In the genomic region with DNA sequence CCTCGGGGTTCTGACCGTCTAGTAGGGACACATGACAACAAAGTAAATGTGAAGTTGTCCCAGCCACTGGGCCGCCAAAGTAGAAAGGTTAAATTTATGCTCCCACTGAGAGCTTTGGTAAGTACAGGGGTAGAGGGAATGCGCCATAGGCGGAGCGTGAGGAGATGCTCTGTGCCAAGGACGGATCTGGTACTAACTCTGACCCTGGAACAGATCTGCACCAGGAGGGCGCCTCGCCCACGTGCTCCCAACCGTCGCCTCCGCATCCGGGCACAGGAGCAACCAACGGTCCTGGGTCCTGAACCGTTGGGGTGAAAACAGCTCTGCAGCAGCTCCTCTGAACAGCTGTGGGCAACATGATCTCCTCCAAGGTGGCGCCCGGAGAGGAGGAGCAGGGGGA, we compare ENCODE assay signal across 18 mouse cellular contexts. TPM values are rescaled to one million over a fixed set of nuclear protein-coding genes. Genes with fewer than 3 reads are reported as not detected.
DNase-seq lines count a peak whose midpoint lies in the region; ATAC-seq and TF ChIP-seq lines count a peak whose summit lies in the region.
"Had no signal": no experiment of that assay in that cellular context is flagged by ENCODE, and none has a peak within 500 bp of the region (broad histone marks: within the 10 kb centered on the region; RNA-seq: fewer than 3 reads in every experiment).

A gene (plus strand): TSS at position 301 of the 400 bp plus-strand sequence.

- ATAC-seq in heart, embryonic 13.5 days (ENCODE audit: extremely low read depth, insufficient number of reproducible peaks, low FRiP score, low TSS enrichment): no peak
- 0 out of 2 replicates have a peak, but pooled peaks have one; percentile 19 for ATAC-seq in kidney, embryonic 16.5 days (ENCODE audit: low FRiP score, low TSS enrichment)
- ATAC-seq in limb, embryonic 12.5 days (ENCODE audit: insufficient number of reproducible peaks, insufficient read depth, low FRiP score, low TSS enrichment, low read depth): no peak
- ATAC-seq in forebrain, embryonic 15.5 days (replicated peaks): no peak
- ATAC-seq: Patski had no signal

- no peaks in the 10 kb centered on the region for H3K36me3 ChIP-seq in heart, embryonic 13.5 days
- no peaks in the 10 kb centered on the region for H3K36me3 ChIP-seq in heart, adult 2 months (ENCODE audit: control insufficient read depth, insufficient read depth, low read length)
- H3K36me3 ChIP-seq in kidney, embryonic 16.5 days (ENCODE audit: insufficient read depth, low read length): no peaks in the 10 kb centered on the region
- no peaks in the 10 kb centered on the region for H3K36me3 ChIP-seq in ES-E14 (ENCODE audit: control insufficient read depth, insufficient read depth, low read length, poor library complexity, severe bottlenecking)
- no peaks in the 10 kb centered on the region for H3K36me3 ChIP-seq in limb, embryonic 12.5 days
- no peaks in the 10 kb centered on the region for H3K36me3 ChIP-seq in forebrain, embryonic 15.5 days
- H3K36me3 ChIP-seq: neural tube, embryonic 12.5 days had no signal

- in situ Hi-C loops in ES-E14 (cut with MboI; ENCODE audit: low sequenced_read_pairs in 2 of 2, unreplicated experiment in 2 of 2): no loop called here

- H3K4me1 ChIP-seq in heart, embryonic 13.5 days: no peaks in the 10 kb centered on the region
- H3K4me1 ChIP-seq in heart, adult 2 months (ENCODE audit: control insufficient read depth, insufficient read depth, low read length): no peaks in the 10 kb centered on the region
- H3K4me1 ChIP-seq in kidney, embryonic 16.5 days (ENCODE audit: insufficient read depth, low read length): no peaks in the 10 kb centered on the region
- peaks cover 0 to 3% of the 10 kb centered on the region in 2 experiments; a peak in 1 of 4 replicates for H3K4me1 ChIP-seq in ES-E14 (ENCODE audit: control insufficient read depth in 2 of 2, insufficient read depth in 2 of 2, low read length in 2 of 2, poor library complexity in 1 of 2)
- no peaks in the 10 kb centered on the region for H3K4me1 ChIP-seq in limb, embryonic 12.5 days (replicated peaks)
- no peaks in the 10 kb centered on the region for H3K4me1 ChIP-seq in forebrain, embryonic 15.5 days
- H3K4me1 ChIP-seq: neural tube, embryonic 12.5 days had no signal

- intact Hi-C loops in heart, adult 2 months (cut with DNase I): no loop called here

- no peak for DNase-seq in heart, adult 2 months
- DNase-seq in kidney, adult 9 months: no peak
- DNase-seq in ES-E14 (ENCODE audit: low read depth, low spot score): no peak
- DNase-seq in adipocyte (ENCODE audit: low spot score): no peak
- DNase-seq: adrenal gland, postnatal 10 days; cerebellum, postnatal 14 days; lung, embryonic 14.5 days had no signal

- no peak for TF ChIP-seq POLR2A in heart, adult 2 months (IDR thresholded peaks at IDR 0.05; ENCODE audit: insufficient read depth, low read depth, low read length)

- 53% methylated on average over 18 of the region's 18 CpGs for WGBS in heart, embryonic 13.5 days
- 64% methylated on average over 18 of the region's 18 CpGs for WGBS in heart, adult 2 months
- WGBS in kidney, embryonic 16.5 days: 63% methylated on average over 18 of the region's 18 CpGs
- WGBS in limb, embryonic 12.5 days: 57% methylated on average over 18 of the region's 18 CpGs
- WGBS in forebrain, embryonic 15.5 days: 75% methylated on average over 18 of the region's 18 CpGs

- no peak within 1 kb of the TSS for H3K27ac ChIP-seq in heart, embryonic 13.5 days (replicated peaks)
- no peak within 1 kb of the TSS for H3K27ac ChIP-seq in heart, adult 2 months
- H3K27ac ChIP-seq in kidney, embryonic 16.5 days (ENCODE audit: low read length): no peak within 1 kb of the TSS
- H3K27ac ChIP-seq in ES-E14 (ENCODE audit: insufficient read depth, low read depth, low read length, poor library complexity, severe bottlenecking): no peak within 1 kb of the TSS
- H3K27ac ChIP-seq in limb, embryonic 12.5 days: no peak within 1 kb of the TSS
- H3K27ac ChIP-seq in forebrain, embryonic 15.5 days (replicated peaks): no peak within 1 kb of the TSS
- H3K27ac ChIP-seq: neural tube, embryonic 12.5 days had no signal

- no peak within 1 kb of the TSS for H3K9ac ChIP-seq in heart, embryonic 13.5 days
- H3K9ac ChIP-seq in heart, adult 2 months (ENCODE audit: low read depth, low read length): no peak within 1 kb of the TSS
- H3K9ac ChIP-seq in kidney, embryonic 16.5 days (replicated peaks; ENCODE audit: low read length): no peak within 1 kb of the TSS
- peak within 1 kb of the TSS; percentile 46 for H3K9ac ChIP-seq in ES-E14 (ENCODE audit: insufficient read depth, low read depth, low read length, poor library complexity, severe bottlenecking)
- H3K9ac ChIP-seq in limb, embryonic 12.5 days (replicated peaks): no peak within 1 kb of the TSS
- no peak within 1 kb of the TSS for H3K9ac ChIP-seq in forebrain, embryonic 15.5 days (replicated peaks)
- H3K9ac ChIP-seq: lung, embryonic 14.5 days; neural tube, embryonic 12.5 days had no signal

- H3K79me2 ChIP-seq in heart, adult 2 months (replicated peaks; ENCODE audit: control insufficient read depth, insufficient read depth, low read length): no peaks in the 10 kb centered on the region

- H3K4me3 ChIP-seq in heart, embryonic 13.5 days: peak within 1 kb of the TSS; percentile 31
- H3K4me3 ChIP-seq in heart, adult 2 months: no peak within 1 kb of the TSS
- H3K4me3 ChIP-seq in kidney, embryonic 16.5 days (ENCODE audit: low read length): peak within 1 kb of the TSS; percentile 1; the same call in 1 of the 2 replicates
- H3K4me3 ChIP-seq in ES-E14 (ENCODE audit: insufficient read depth in 1 of 2, low read depth in 1 of 2, low read length in 2 of 2, poor library complexity in 1 of 2, severe bottlenecking in 1 of 2): peak within 1 kb of the TSS; percentile 55 to 60
- H3K4me3 ChIP-seq in limb, embryonic 12.5 days (replicated peaks): peak within 1 kb of the TSS; percentile 11; the same call in 1 of the 2 replicates
- no peak within 1 kb of the TSS for H3K4me3 ChIP-seq in forebrain, embryonic 15.5 days
- H3K4me3 ChIP-seq: neural tube, embryonic 12.5 days had no signal

- peaks cover 14% of the 10 kb centered on the region for H3K27me3 ChIP-seq in heart, embryonic 13.5 days (replicated peaks)
- no peaks in the 10 kb centered on the region; the same call in 1 of the 2 replicates for H3K27me3 ChIP-seq in heart, adult 2 months (ENCODE audit: control insufficient read depth, insufficient read depth, low read length)
- H3K27me3 ChIP-seq in kidney, embryonic 16.5 days (ENCODE audit: insufficient read depth, low read length): no peaks in the 10 kb centered on the region
- H3K27me3 ChIP-seq in limb, embryonic 12.5 days: peaks cover 14% of the 10 kb centered on the region
- no peaks in the 10 kb centered on the region for H3K27me3 ChIP-seq in forebrain, embryonic 15.5 days
- H3K27me3 ChIP-seq: neural tube, embryonic 12.5 days had no signal

- no peak for TF ChIP-seq CTCF in heart, adult 2 months (IDR thresholded peaks at IDR 0.05)

- H3K9me3 ChIP-seq in heart, embryonic 13.5 days: no peaks in the 10 kb centered on the region
- 0 out of 2 replicates have a peak, but pooled peaks cover 9% of the 10 kb centered on the region for H3K9me3 ChIP-seq in kidney, embryonic 16.5 days (ENCODE audit: low read length)
- no peaks in the 10 kb centered on the region for H3K9me3 ChIP-seq in ES-E14 (ENCODE audit: control insufficient read depth, insufficient read depth, low read depth, low read length)
- H3K9me3 ChIP-seq in limb, embryonic 12.5 days: 0 out of 2 replicates have a peak, but pooled peaks cover 4% of the 10 kb centered on the region
- H3K9me3 ChIP-seq in forebrain, embryonic 15.5 days: no peaks in the 10 kb centered on the region
- H3K9me3 ChIP-seq: neural tube, embryonic 12.5 days had no signal

- H3K4me2 ChIP-seq in heart, embryonic 13.5 days: peak within 1 kb of the TSS; percentile 61
- H3K4me2 ChIP-seq in kidney, embryonic 16.5 days (replicated peaks; ENCODE audit: low read depth, low read length): peak within 1 kb of the TSS; percentile 32
- peak within 1 kb of the TSS; percentile 37 for H3K4me2 ChIP-seq in limb, embryonic 12.5 days
- no peak within 1 kb of the TSS for H3K4me2 ChIP-seq in forebrain, embryonic 15.5 days (replicated peaks)
- H3K4me2 ChIP-seq: lung, embryonic 14.5 days; midbrain, embryonic 11.5 days; neural tube, embryonic 12.5 days had no signal

- no peak for TF ChIP-seq EP300 in heart, adult 2 months (IDR thresholded peaks at IDR 0.05; ENCODE audit: insufficient read depth, low read depth, low read length)

TF ChIP-seq in ES-E14, 5 proteins besides CTCF, POLR2A, EP300 and RAD21:
- TF ChIP-seq HCFC1 (IDR thresholded peaks at IDR 0.05; ENCODE audit: borderline replicate concordance, insufficient read depth, low read length) (no peak), ZNF384 (IDR thresholded peaks at IDR 0.05; ENCODE audit: low read depth, low read length) (no peak), CHD2 (IDR thresholded peaks at IDR 0.05; ENCODE audit: low read depth, low read length) (no peak), ZC3H11A (IDR thresholded peaks at IDR 0.05; ENCODE audit: borderline replicate concordance, low read depth, low read length) (no peak), MAFK (IDR thresholded peaks at IDR 0.05; ENCODE audit: insufficient read depth, low read depth, low read length) (no peak)

RNA-seq across cellular contexts. Expression of the gene that starts here (rescaled TPM):
- 0.04 TPM in 1 of 2 replicates, not detected in the other for polyA plus RNA-seq in heart, embryonic 13.5 days (2015; fragmentation: Nextera tagmentation; extraction: Ambion mirVana)
- under 1 TPM; 0.18 to 0.21 TPM for total RNA-seq in heart, adult 2 months (2021)
- 0.12 and 0.31 TPM in 2 replicates for polyA plus RNA-seq in heart, adult 2 months (2012; rRNA removed)
- polyA plus RNA-seq in kidney, embryonic 16.5 days (2015; fragmentation: Nextera tagmentation; extraction: Ambion mirVana): not detected in 2 replicates
- total RNA-seq in ES-E14 (2012; rRNA removed): 0.58 and 0.95 TPM in 2 replicates
- not detected in 2 replicates for polyA plus RNA-seq in limb, embryonic 12.5 days (2016; fragmentation: Nextera tagmentation; extraction: Ambion mirVana)
- not detected in 2 replicates for polyA plus RNA-seq in forebrain, embryonic 15.5 days (2015; fragmentation: Nextera tagmentation; extraction: Ambion mirVana)
- total RNA-seq: adrenal gland, postnatal 10 days; hematopoietic stem cell, adult 5-6 weeks; left cerebral cortex, postnatal 14 days had no signal
- polyA plus RNA-seq: C2C12; large intestine, adult 2 months; lung, embryonic 14.5 days; midbrain, embryonic 11.5 days; neural tube, embryonic 12.5 days; Patski had no signal

Comparison
In these comparisons a context has a peak if more than half of its experiments do, and no peak if none do; other contexts are left out.
1. H3K4me3 ChIP-seq: peak in heart, embryonic 13.5 days (single experiment), ES-E14 (2 of 2) and limb, embryonic 12.5 days (single experiment); none in heart, adult 2 months (single experiment) and forebrain, embryonic 15.5 days (single experiment).
2. Peak in ATAC-seq, H3K4me3 ChIP-seq and H3K4me2 ChIP-seq in kidney, embryonic 16.5 days; RNA of the gene not detected or under 1 TPM.